Mouse (Mus musculus) liver, adult 2 months (tissue): ENCODE results near the gene Fam20b.

Experiments used
- CTCF ChIP-seq: fragments of 200-500 bp; IDR thresholded peaks from 2 replicates; pipeline ENCODE4 v1.5.1; 2011; ENCODE audit warnings: low read depth, low read length, control low read depth
- POLR2A ChIP-seq: fragments of 200-500 bp; IDR thresholded peaks from 2 replicates; pipeline ENCODE4 v1.6.1; 2011; ENCODE audit warnings: low read length, control low read depth; ENCODE audit not compliant: insufficient read depth; ENCODE audit errors: extremely low read depth

DNA sequence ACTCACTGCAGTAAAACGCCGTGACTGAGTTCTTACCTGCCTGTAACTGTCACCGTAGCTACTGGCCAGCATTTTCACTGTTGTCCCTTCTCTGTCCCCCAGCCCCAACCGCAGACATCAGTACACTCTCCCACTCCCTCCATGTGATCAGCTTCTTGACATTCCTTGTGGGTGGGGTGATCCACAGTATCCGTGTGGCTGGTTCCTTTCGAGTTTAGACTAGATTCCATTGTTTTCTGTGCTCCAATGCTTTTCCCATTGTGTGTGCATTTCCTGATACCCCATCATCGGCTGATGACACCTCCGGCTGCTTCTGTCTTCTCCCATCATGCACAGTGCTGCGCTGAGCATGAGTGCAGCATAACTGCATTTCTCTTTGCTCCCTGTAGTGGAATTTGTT is 68.3 kb downstream of the Fam20b start:
- TF ChIP-seq POLR2A (no peak), CTCF (no peak)
